Mouse (Mus musculus) hindbrain, postnatal 0 days (tissue): Measurements from ENCODE around the gene Slc35d1. TPM values are rescaled to one million over a fixed set of nuclear protein-coding genes. Genes with fewer than 3 reads are reported as not detected.

ENCODE experiments used
- ATAC-seq: fragments of 200-750 bp; cut with Nextera tagmentation; 2 replicates; pipeline ENCODE4 v1.8.0; 2017; ENCODE audit warnings: mild to moderate bottlenecking, moderate TSS enrichment, moderate library complexity
- DNase-seq: peaks from one replicate; pipeline ENCODE4 v3.0.0-alpha.2; 2015; ENCODE audit warnings: low spot score
- H3K27ac ChIP-seq: fragments of 300-500 bp; sonication (generic); 2 replicates; pipeline ENCODE4 v1.5.1; 2014; ENCODE audit warnings: mild to moderate bottlenecking
- H3K27me3 ChIP-seq: fragments of 300-500 bp; sonication (generic); 2 replicates; pipeline ENCODE4 v1.6.1; 2014; ENCODE audit warnings: low read length, mixed read lengths; ENCODE audit not compliant: insufficient read depth
- H3K36me3 ChIP-seq: fragments of 300-500 bp; sonication (generic); 2 replicates; pipeline ENCODE4 v1.6.1; 2014; ENCODE audit warnings: low read length, mixed read lengths; ENCODE audit not compliant: insufficient read depth
- H3K4me1 ChIP-seq: fragments of 300-500 bp; sonication (generic); 2 replicates; pipeline ENCODE4 v1.6.1; 2014; ENCODE audit warnings: antibody characterized with exemption, low read length, mixed read lengths; ENCODE audit not compliant: insufficient read depth
- H3K4me2 ChIP-seq: fragments of 300-500 bp; sonication (generic); 2 replicates; pipeline ENCODE4 v1.6.1; 2014; ENCODE audit warnings: low read depth, mild to moderate bottlenecking, low read length, moderate library complexity, mixed read lengths
- H3K4me3 ChIP-seq: fragments of 300-500 bp; sonication (generic); 2 replicates; pipeline ENCODE4 v1.5.1; 2014; ENCODE audit warnings: low read length
- H3K9ac ChIP-seq: fragments of 300-500 bp; sonication (generic); replicated peaks from 2 replicates; pipeline ENCODE4 v1.6.1; 2014; ENCODE audit warnings: mild to moderate bottlenecking, low read length, moderate library complexity, mixed read lengths
- H3K9me3 ChIP-seq: fragments of 300-500 bp; sonication (generic); 2 replicates; pipeline ENCODE4 v1.6.1; 2016; ENCODE audit warnings: low read length, mixed read lengths
- CTCF ChIP-seq: IDR thresholded peaks from 2 replicates; pipeline ENCODE4 v1.5.1; 2016; ENCODE audit warnings: antibody characterized with exemption, control low read depth, low read depth
- WGBS: fragments of 180-500 bp; shearing (Covaris S2); extraction: QIAGEN DNeasy Blood & Tissue Kit; methylation state at CpG from one replicate; pipeline ENCODE4 v1.1.7; 2014; 5-methylcytosine and 5-hydroxymethylcytosine counted together
- polyA plus RNA-seq: library from polyadenylated mRNA; unstranded; fragments of >200 nt; fragmentation: Nextera tagmentation; extraction: Ambion mirVana; gene quantifications from 2 replicates; pipeline ENCODE4 v1.2.1, GENCODE M21; 2015
- total RNA-seq: library from RNA; depleted of rRNA; stranded (reverse); fragments of >200 nt; gene quantifications from 2 replicates; pipeline ENCODE4 v1.2.3, GENCODE M21; 2014

Gene Slc35d1
- total and polyA plus RNA-seq, 2 experiments from 2014 or later, result 4.0 to 5.1 TPM

GRCm38 (mm10) chr4:103214498-103214924 lies 453 bp downstream of the Slc35d1 start:
- Histone ChIP-seq H3K36me3 (peaks cover 5% of the 10 kb centered on the region; the same call in 1 of the 2 replicates), H3K9ac (peak overlapping the region; percentile 96), H3K4me3 (peak overlapping the region; percentile 50), H3K4me1 (no peaks in the 10 kb centered on the region; the same call in 1 of the 2 replicates), H3K27ac (peak overlapping the region; percentile 99), H3K9me3 (no peaks in the 10 kb centered on the region), H3K4me2 (peak overlapping the region; percentile 60), H3K27me3 (no peaks in the 10 kb centered on the region)
- WGBS, result under 1% methylated on average over 48 of the region's 48 CpGs
- peak; percentile 79 for DNase-seq
- ATAC-seq, result peak; percentile 83
- TF ChIP-seq CTCF, result no peak

- ATAC-seq (no peak), DNase-seq (peak; percentile 27)
- H3K4me2 ChIP-seq, result peak overlapping the region; percentile 60
- peak overlapping the region; percentile 50 for H3K4me3 ChIP-seq
- 3% methylated on average over 30 of the region's 30 CpGs for WGBS
- H3K4me1 ChIP-seq, result no peaks in the 10 kb centered on the region; the same call in 1 of the 2 replicates
- H3K9me3 ChIP-seq, result no peaks in the 10 kb centered on the region
- peak overlapping the region; percentile 96 for H3K9ac ChIP-seq
- peaks cover 6% of the 10 kb centered on the region; the same call in 1 of the 2 replicates for H3K36me3 ChIP-seq
- no peaks in the 10 kb centered on the region for H3K27me3 ChIP-seq
- TF ChIP-seq CTCF, result no peak
- H3K27ac ChIP-seq, result peak overlapping the region; percentile 99
These were observed 986 bp downstream of the Slc35d1 start for GRCm38 (mm10) chr4:103213859-103214497.

- Histone ChIP-seq H3K4me3 (no peak overlapping the region), H3K9me3 (no peaks in the 10 kb centered on the region), H3K9ac (no peak overlapping the region), H3K4me1 (no peaks in the 10 kb centered on the region), H3K36me3 (peaks cover 16% of the 10 kb centered on the region; the same call in 1 of the 2 replicates), H3K27me3 (no peaks in the 10 kb centered on the region), H3K27ac (no peak overlapping the region), H3K4me2 (no peak overlapping the region)
- 98% methylated on average over 1 of the region's 1 CpGs for WGBS
- DNase-seq (no peak), ATAC-seq (no peak)
- no peak for TF ChIP-seq CTCF
These were observed 6.4 kb downstream of the Slc35d1 start for GRCm38 (mm10) chr4:103208553-103208952.

- Histone ChIP-seq H3K4me2 (no peak overlapping the region), H3K27ac (no peak overlapping the region), H3K9me3 (no peaks in the 10 kb centered on the region), H3K4me3 (no peak overlapping the region), H3K27me3 (no peaks in the 10 kb centered on the region), H3K9ac (no peak overlapping the region), H3K4me1 (no peaks in the 10 kb centered on the region), H3K36me3 (peaks cover 22% of the 10 kb centered on the region)
- 56% methylated on average over 2 of the region's 2 CpGs for whole genome bisulfite sequencing
- DNase-seq (peak; percentile 20), ATAC-seq (no peak)
- no peak for TF ChIP-seq CTCF
These were observed 11.3 kb downstream of the Slc35d1 start for GRCm38 (mm10) chr4:103203646-103204045.

GRCm38 (mm10) chr4:103200046-103200445 lies 14.9 kb downstream of the Slc35d1 start:
- peaks cover 12% of the 10 kb centered on the region; the same call in 1 of the 2 replicates for H3K36me3 ChIP-seq
- H3K9ac ChIP-seq, result no peak overlapping the region
- WGBS, result 91% methylated on average over 1 of the region's 1 CpGs
- DNase-seq (no peak), ATAC-seq (no peak)
- no peak overlapping the region for H3K27ac ChIP-seq
- no peak overlapping the region for H3K4me3 ChIP-seq
- H3K4me1 ChIP-seq, result no peaks in the 10 kb centered on the region
- TF ChIP-seq CTCF, result no peak
- no peaks in the 10 kb centered on the region for H3K9me3 ChIP-seq
- no peak overlapping the region for H3K4me2 ChIP-seq
- no peaks in the 10 kb centered on the region for H3K27me3 ChIP-seq

- WGBS, result 44% methylated on average over 4 of the region's 4 CpGs
- Histone ChIP-seq H3K27me3 (no peaks in the 10 kb centered on the region), H3K4me1 (no peaks in the 10 kb centered on the region), H3K36me3 (peaks cover 12% of the 10 kb centered on the region; the same call in 1 of the 2 replicates), H3K9ac (no peak overlapping the region), H3K4me3 (no peak overlapping the region), H3K9me3 (no peaks in the 10 kb centered on the region), H3K4me2 (no peak overlapping the region), H3K27ac (no peak overlapping the region)
- DNase-seq (no peak), ATAC-seq (no peak)
- no peak for TF ChIP-seq CTCF
These were observed 15.9 kb downstream of the Slc35d1 start for GRCm38 (mm10) chr4:103199086-103199485.

- DNase-seq (no peak), ATAC-seq (no peak)
- H3K27me3 ChIP-seq, result no peaks in the 10 kb centered on the region
- no peak overlapping the region for H3K4me3 ChIP-seq
- H3K27ac ChIP-seq, result no peak overlapping the region
- H3K4me1 ChIP-seq, result no peaks in the 10 kb centered on the region
- H3K9ac ChIP-seq, result no peak overlapping the region
- no peaks in the 10 kb centered on the region for H3K9me3 ChIP-seq
- 91% methylated on average over 8 of the region's 8 CpGs for WGBS
- no peak for TF ChIP-seq CTCF
- peaks cover 20% of the 10 kb centered on the region; the same call in 1 of the 2 replicates for H3K36me3 ChIP-seq
- H3K4me2 ChIP-seq, result no peak overlapping the region
These were observed 17.6 kb downstream of the Slc35d1 start for GRCm38 (mm10) chr4:103197401-103197800.
